Mouse (Mus musculus): ENCODE measurements around the gene Nup160.

- TF ChIP-seq CTCF (IDR thresholded peaks at IDR 0.05; ENCODE audit: borderline replicate concordance, control insufficient read depth, extremely low read depth, insufficient read depth, low read length, poor library complexity) (no peak), POLR2A (IDR thresholded peaks at IDR 0.05; ENCODE audit: control insufficient read depth, extremely low read depth, insufficient read depth, low read length, poor library complexity) (no peak)
Observed at GRCm38 (mm10) chr2:90652993-90653392, 24.0 kb upstream of the Nup160 start.
